Mouse (Mus musculus) myocyte (in vitro differentiated cells): Measurements from ENCODE around the gene Dpp6.

Experiments used
- CEBPB ChIP-seq: IDR thresholded peaks from 2 replicates; pipeline ENCODE4 v1.6.1; 2011; ENCODE audit warnings: mild to moderate bottlenecking, moderate library complexity; ENCODE audit not compliant: poor library complexity, insufficient read depth, severe bottlenecking
- E2F4 ChIP-seq: IDR thresholded peaks from one replicate; pipeline ENCODE4 v1.6.1; 2011; ENCODE audit warnings: mild to moderate bottlenecking, control low read depth, moderate library complexity; ENCODE audit not compliant: insufficient read depth
- MAX ChIP-seq: IDR thresholded peaks from one replicate; pipeline ENCODE4 v1.6.1; 2011; ENCODE audit warnings: low read depth, mild to moderate bottlenecking, control low read depth
- MYOD1 ChIP-seq, 3 experiments: IDR thresholded peaks; one replicate each; pipeline ENCODE4 v1.6.1; 2011; ENCODE audit warnings: control low read depth in 2 of 3, low read depth in 2 of 3, mild to moderate bottlenecking in 2 of 3, moderate library complexity in 1 of 3; ENCODE audit not compliant: insufficient read length in 2 of 3, control insufficient read depth in 1 of 3
- MYOG ChIP-seq, 3 experiments: IDR thresholded peaks; one replicate each; pipeline ENCODE4 v1.6.1; 2011; ENCODE audit warnings: control low read depth in 2 of 3, low read depth in 2 of 3, mild to moderate bottlenecking in 2 of 3; ENCODE audit not compliant: insufficient read length in 2 of 3, control insufficient read depth in 1 of 3, insufficient read depth in 1 of 3
- POLR2A ChIP-seq: IDR thresholded peaks from one replicate; pipeline ENCODE4 v1.6.1; 2011; ENCODE audit warnings: low read depth, mild to moderate bottlenecking, control low read depth, moderate library complexity; ENCODE audit not compliant: insufficient read length
- POLR2AphosphoS2 ChIP-seq: IDR thresholded peaks from one replicate; pipeline ENCODE4 v1.6.1; 2011; ENCODE audit warnings: low read depth, control low read depth; ENCODE audit not compliant: insufficient read length
- REST ChIP-seq: IDR thresholded peaks from one replicate; pipeline ENCODE4 v1.6.1; 2011; ENCODE audit warnings: mild to moderate bottlenecking, control low read depth, moderate library complexity; ENCODE audit not compliant: insufficient read depth, insufficient read length
- TCF3 ChIP-seq: IDR thresholded peaks from one replicate; pipeline ENCODE4 v1.6.1; 2011; ENCODE audit warnings: low read depth, control low read depth; ENCODE audit not compliant: insufficient read length
- USF1 ChIP-seq: IDR thresholded peaks from one replicate; pipeline ENCODE4 v1.6.1; 2011; ENCODE audit warnings: low read depth, mild to moderate bottlenecking, control low read depth, moderate library complexity

DNA sequence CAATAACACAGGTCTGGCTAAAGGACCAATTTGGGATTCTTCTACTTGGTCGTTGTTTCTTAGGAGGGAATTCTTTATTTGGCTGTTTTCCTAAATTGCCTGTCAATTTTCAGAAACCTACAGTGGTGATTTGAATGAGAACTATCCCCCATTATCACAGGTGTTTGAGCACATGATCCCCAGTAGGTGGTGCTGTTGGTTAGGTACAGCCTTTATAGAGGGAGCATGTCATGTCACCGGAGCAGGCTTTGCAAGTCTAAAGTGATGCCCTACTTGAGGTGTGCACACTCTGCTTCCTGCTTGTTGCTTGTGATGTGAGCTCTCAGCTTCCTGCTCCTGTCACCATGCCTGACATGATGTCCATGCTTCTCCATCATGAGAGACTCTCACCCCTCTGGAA is 870.3 kb downstream of the Dpp6 start:
- TF ChIP-seq USF1 = no peak
- TF ChIP-seq REST = no peak
- no peak for TF ChIP-seq MAX
- TF ChIP-seq POLR2AphosphoS2 = no peak
- no peak for TF ChIP-seq POLR2A
- no peak for TF ChIP-seq E2F4
- no peak for TF ChIP-seq TCF3
- TF ChIP-seq MYOD1 (IDR thresholded peaks at IDR 0.05; ENCODE audit: control insufficient read depth in 1 of 3, insufficient read length in 2 of 3, low read depth in 2 of 3) = no peak
- TF ChIP-seq CEBPB = no peak
- TF ChIP-seq MYOG (IDR thresholded peaks at IDR 0.05; ENCODE audit: control insufficient read depth in 1 of 3, insufficient read depth in 1 of 3, insufficient read length in 2 of 3, low read depth in 2 of 3) = no peak
